Mouse (Mus musculus): ENCODE data around the gene Hoxc11. TPM values are rescaled to one million over a fixed set of nuclear protein-coding genes. Genes with fewer than 3 reads are reported as not detected.

The Hoxc11 gene
- polyA plus RNA-seq, 1 experiment = 34.6 TPM

- no peaks in the 10 kb centered on the region for H3K36me3 ChIP-seq (ENCODE audit: control insufficient read depth, insufficient read depth)
- H3K79me3 ChIP-seq (ENCODE audit: low read depth) = peaks cover 12% of the 10 kb centered on the region
- no peak for TF ChIP-seq USF1 (IDR thresholded peaks at IDR 0.05; ENCODE audit: low read depth)
- TF ChIP-seq CTCF (IDR thresholded peaks at IDR 0.05; ENCODE audit: control insufficient read depth, insufficient read depth, insufficient read length) = no peak
- TF ChIP-seq MYOG (IDR thresholded peaks at IDR 0.05; ENCODE audit: control insufficient read depth, extremely low read depth, insufficient read length) = no peak
- no peak for TF ChIP-seq CEBPB (IDR thresholded peaks at IDR 0.05; ENCODE audit: low read depth)
- no peak for TF ChIP-seq MYOD1 (IDR thresholded peaks at IDR 0.05; ENCODE audit: control insufficient read depth, insufficient read length, low read depth)
- no peak for TF ChIP-seq FOSL1 (IDR thresholded peaks at IDR 0.05; ENCODE audit: insufficient read depth, low read length, poor library complexity, severe bottlenecking)
- no peak for TF ChIP-seq MAX (IDR thresholded peaks at IDR 0.05)
- H3K27me3 ChIP-seq (ENCODE audit: control insufficient read depth, insufficient read depth, insufficient read length) = no peaks in the 10 kb centered on the region
- H3K4me3 ChIP-seq (ENCODE audit: insufficient read depth, poor library complexity, severe bottlenecking) = peak overlapping the region; percentile 16
- H3K79me2 ChIP-seq (ENCODE audit: control insufficient read depth, insufficient read depth) = peaks cover 51% of the 10 kb centered on the region
- H3ac ChIP-seq (ENCODE audit: control insufficient read depth, insufficient read length, low read depth) = peak overlapping the region; percentile 55
These were observed 5.4 kb upstream of the Hoxc11 start for GRCm38 (mm10) chr15:102948842-102949241.

GRCm38 (mm10) chr15:102949696-102950095 is 4.5 kb upstream of the Hoxc11 start:
- Histone ChIP-seq H3K36me3 (ENCODE audit: control insufficient read depth, insufficient read depth) (no peaks in the 10 kb centered on the region), H3ac (ENCODE audit: control insufficient read depth, insufficient read length, low read depth) (peak overlapping the region; percentile 93), H3K27me3 (ENCODE audit: control insufficient read depth, insufficient read depth, insufficient read length) (no peaks in the 10 kb centered on the region), H3K79me2 (ENCODE audit: control insufficient read depth, insufficient read depth) (peaks cover 59% of the 10 kb centered on the region), H3K79me3 (ENCODE audit: low read depth) (peaks cover 19% of the 10 kb centered on the region), H3K4me3 (ENCODE audit: insufficient read depth, poor library complexity, severe bottlenecking) (peak overlapping the region; percentile 18)
- TF ChIP-seq MYOG (IDR thresholded peaks at IDR 0.05; ENCODE audit: control insufficient read depth, extremely low read depth, insufficient read length) (no peak), MYOD1 (IDR thresholded peaks at IDR 0.05; ENCODE audit: control insufficient read depth, insufficient read length, low read depth) (no peak)

GRCm38 (mm10) chr15:102950877-102951276 is 3.4 kb upstream of the Hoxc11 start:
- Histone ChIP-seq H3K79me2 (ENCODE audit: control insufficient read depth, insufficient read depth) (peaks cover 71% of the 10 kb centered on the region), H3K36me3 (ENCODE audit: control insufficient read depth, insufficient read depth) (no peaks in the 10 kb centered on the region), H3ac (ENCODE audit: control insufficient read depth, insufficient read length, low read depth) (peak overlapping the region; percentile 19), H3K79me3 (ENCODE audit: low read depth) (peaks cover 30% of the 10 kb centered on the region), H3K4me3 (ENCODE audit: insufficient read depth, poor library complexity, severe bottlenecking) (peak overlapping the region; percentile 18), H3K27me3 (ENCODE audit: control insufficient read depth, insufficient read depth, insufficient read length) (no peaks in the 10 kb centered on the region)
- no peak for TF ChIP-seq MYOG (IDR thresholded peaks at IDR 0.05; ENCODE audit: control insufficient read depth, extremely low read depth, insufficient read length)
- TF ChIP-seq USF1 (IDR thresholded peaks at IDR 0.05; ENCODE audit: low read depth) = no peak
- TF ChIP-seq FOSL1 (IDR thresholded peaks at IDR 0.05; ENCODE audit: insufficient read depth, low read length, poor library complexity, severe bottlenecking) = no peak
- no peak for TF ChIP-seq CTCF (IDR thresholded peaks at IDR 0.05; ENCODE audit: control insufficient read depth, insufficient read depth, insufficient read length)
- TF ChIP-seq MAX (IDR thresholded peaks at IDR 0.05) = no peak
- TF ChIP-seq CEBPB (IDR thresholded peaks at IDR 0.05; ENCODE audit: low read depth) = no peak
- TF ChIP-seq MYOD1 (IDR thresholded peaks at IDR 0.05; ENCODE audit: control insufficient read depth, insufficient read length, low read depth) = no peak

DNA sequence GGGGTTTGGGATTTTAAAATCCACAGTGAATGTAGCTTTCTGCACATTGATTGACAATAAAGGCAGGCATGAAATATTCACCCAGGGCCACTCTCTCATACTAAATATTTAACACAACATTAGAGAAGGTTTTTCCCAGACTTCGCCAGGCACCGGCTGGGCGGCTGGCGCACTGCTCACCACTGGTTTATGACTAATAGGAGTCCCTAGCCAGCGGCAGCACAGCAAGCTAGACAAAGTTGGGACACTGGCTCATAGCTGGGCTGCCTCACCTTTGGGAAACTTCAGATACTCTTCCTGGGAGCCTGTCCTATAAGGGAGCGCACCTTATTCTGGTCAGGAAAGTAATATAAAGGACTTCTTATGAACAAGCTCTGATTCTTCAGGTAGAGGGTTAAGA is 666 bp upstream of the Hoxc11 start:
- Histone ChIP-seq H3K79me2 (ENCODE audit: control insufficient read depth, insufficient read depth) (peaks cover 89% of the 10 kb centered on the region), H3K79me3 (ENCODE audit: low read depth) (peaks cover 46% of the 10 kb centered on the region), H3K27me3 (ENCODE audit: control insufficient read depth, insufficient read depth, insufficient read length) (no peaks in the 10 kb centered on the region), H3K36me3 (ENCODE audit: control insufficient read depth, insufficient read depth) (peaks cover 7% of the 10 kb centered on the region), H3K4me3 (ENCODE audit: insufficient read depth, poor library complexity, severe bottlenecking) (peak overlapping the region; percentile 88), H3ac (ENCODE audit: control insufficient read depth, insufficient read length, low read depth) (peak overlapping the region; percentile 18)
- TF ChIP-seq CTCF (IDR thresholded peaks at IDR 0.05; ENCODE audit: control insufficient read depth, insufficient read depth, insufficient read length) (no peak), CEBPB (IDR thresholded peaks at IDR 0.05; ENCODE audit: low read depth) (no peak), MYOG (IDR thresholded peaks at IDR 0.05; ENCODE audit: control insufficient read depth, extremely low read depth, insufficient read length) (no peak), MAX (IDR thresholded peaks at IDR 0.05) (no peak), FOSL1 (IDR thresholded peaks at IDR 0.05; ENCODE audit: insufficient read depth, low read length, poor library complexity, severe bottlenecking) (no peak), USF1 (IDR thresholded peaks at IDR 0.05; ENCODE audit: low read depth) (no peak), MYOD1 (IDR thresholded peaks at IDR 0.05; ENCODE audit: control insufficient read depth, insufficient read length, low read depth) (no peak)

- H3K27me3 ChIP-seq (ENCODE audit: control insufficient read depth, insufficient read depth, insufficient read length) = no peaks in the 10 kb centered on the region
- H3K79me2 ChIP-seq (ENCODE audit: control insufficient read depth, insufficient read depth) = peaks cover 90% of the 10 kb centered on the region
- H3K79me3 ChIP-seq (ENCODE audit: low read depth) = peaks cover 57% of the 10 kb centered on the region
- peak overlapping the region; percentile 96 for H3ac ChIP-seq (ENCODE audit: control insufficient read depth, insufficient read length, low read depth)
- peak overlapping the region; percentile 88 for H3K4me3 ChIP-seq (ENCODE audit: insufficient read depth, poor library complexity, severe bottlenecking)
- TF ChIP-seq MAX (IDR thresholded peaks at IDR 0.05) (peak; percentile 56), FOSL1 (IDR thresholded peaks at IDR 0.05; ENCODE audit: insufficient read depth, low read length, poor library complexity, severe bottlenecking) (no peak), MYOG (IDR thresholded peaks at IDR 0.05; ENCODE audit: control insufficient read depth, extremely low read depth, insufficient read length) (no peak), USF1 (IDR thresholded peaks at IDR 0.05; ENCODE audit: low read depth) (no peak)
- H3K36me3 ChIP-seq (ENCODE audit: control insufficient read depth, insufficient read depth) = peaks cover 7% of the 10 kb centered on the region
These were observed 768 bp downstream of the Hoxc11 start for GRCm38 (mm10) chr15:102955007-102955382.

- Histone ChIP-seq H3K79me3 (ENCODE audit: low read depth) (peaks cover 63% of the 10 kb centered on the region), H3ac (ENCODE audit: control insufficient read depth, insufficient read length, low read depth) (peak overlapping the region; percentile 96), H3K4me3 (ENCODE audit: insufficient read depth, poor library complexity, severe bottlenecking) (peak overlapping the region; percentile 88), H3K36me3 (ENCODE audit: control insufficient read depth, insufficient read depth) (peaks cover 7% of the 10 kb centered on the region), H3K79me2 (ENCODE audit: control insufficient read depth, insufficient read depth) (peaks cover 95% of the 10 kb centered on the region), H3K27me3 (ENCODE audit: control insufficient read depth, insufficient read depth, insufficient read length) (no peaks in the 10 kb centered on the region)
- TF ChIP-seq USF1 (IDR thresholded peaks at IDR 0.05; ENCODE audit: low read depth) = no peak
- no peak for TF ChIP-seq CTCF (IDR thresholded peaks at IDR 0.05; ENCODE audit: control insufficient read depth, insufficient read depth, insufficient read length)
- TF ChIP-seq FOSL1 (IDR thresholded peaks at IDR 0.05; ENCODE audit: insufficient read depth, low read length, poor library complexity, severe bottlenecking) = no peak
- peak; percentile 87 for TF ChIP-seq MAX (IDR thresholded peaks at IDR 0.05)
- TF ChIP-seq CEBPB (IDR thresholded peaks at IDR 0.05; ENCODE audit: low read depth) = no peak
- TF ChIP-seq MYOD1 (IDR thresholded peaks at IDR 0.05; ENCODE audit: control insufficient read depth, insufficient read length, low read depth) = no peak
These were observed 1.8 kb downstream of the Hoxc11 start for GRCm38 (mm10) chr15:102955833-102956640.
